Mouse (Mus musculus) forebrain, embryonic 16.5 days (tissue): Measurements from ENCODE around the gene Cort. TPM values are rescaled to one million over a fixed set of nuclear protein-coding genes. Genes with fewer than 3 reads are reported as not detected.

Source experiments
- ATAC-seq: fragments of 200-750 bp; cut with Nextera tagmentation; 2 replicates; pipeline ENCODE4 v1.8.0; 2017; ENCODE audit warnings: mild to moderate bottlenecking, moderate library complexity
- H3K27ac ChIP-seq: fragments of 300-500 bp; sonication (generic); 2 replicates; pipeline ENCODE4 v1.5.1; 2014; ENCODE audit warnings: low read length, control low read depth
- H3K27me3 ChIP-seq: fragments of 300-500 bp; sonication (generic); replicated peaks from 2 replicates; pipeline ENCODE4 v1.6.1; 2014; ENCODE audit warnings: low read length; ENCODE audit not compliant: control insufficient read depth, insufficient read depth
- H3K36me3 ChIP-seq: fragments of 300-500 bp; sonication (generic); 2 replicates; pipeline ENCODE4 v1.6.1; 2014; ENCODE audit not compliant: control insufficient read depth, insufficient read depth
- H3K4me1 ChIP-seq: fragments of 300-500 bp; sonication (generic); replicated peaks from 2 replicates; pipeline ENCODE4 v1.6.1; 2014; ENCODE audit warnings: low read length; ENCODE audit not compliant: control insufficient read depth, insufficient read depth
- H3K4me2 ChIP-seq: fragments of 300-500 bp; sonication (generic); 2 replicates; pipeline ENCODE4 v1.6.1; 2014; ENCODE audit warnings: mild to moderate bottlenecking, low read length, control low read depth
- H3K4me3 ChIP-seq: fragments of 300-500 bp; sonication (generic); replicated peaks from 2 replicates; pipeline ENCODE4 v1.5.1; 2014; ENCODE audit warnings: mild to moderate bottlenecking, low read length, control low read depth
- H3K9ac ChIP-seq: fragments of 300-500 bp; sonication (generic); replicated peaks from 2 replicates; pipeline ENCODE4 v1.6.1; 2014; ENCODE audit warnings: low read depth, low read length, control low read depth
- H3K9me3 ChIP-seq: fragments of 300-500 bp; sonication (generic); 2 replicates; pipeline ENCODE4 v1.6.1; 2016; ENCODE audit warnings: low read length; ENCODE audit not compliant: control insufficient read depth
- WGBS: fragments of 180-500 bp; shearing (Covaris S2); extraction: QIAGEN DNeasy Blood & Tissue Kit; methylation state at CpG from one replicate; pipeline ENCODE4 v1.1.7; 2014; 5-methylcytosine and 5-hydroxymethylcytosine counted together
- polyA plus RNA-seq: library from polyadenylated mRNA; unstranded; fragments of >200 nt; fragmentation: Nextera tagmentation; extraction: Ambion mirVana; gene quantifications from 2 replicates; pipeline ENCODE4 v1.2.1, GENCODE M21; 2015

Gene Cort
- polyA plus RNA-seq, 1 experiment from 2014 or later: 1.8 TPM

DNA sequence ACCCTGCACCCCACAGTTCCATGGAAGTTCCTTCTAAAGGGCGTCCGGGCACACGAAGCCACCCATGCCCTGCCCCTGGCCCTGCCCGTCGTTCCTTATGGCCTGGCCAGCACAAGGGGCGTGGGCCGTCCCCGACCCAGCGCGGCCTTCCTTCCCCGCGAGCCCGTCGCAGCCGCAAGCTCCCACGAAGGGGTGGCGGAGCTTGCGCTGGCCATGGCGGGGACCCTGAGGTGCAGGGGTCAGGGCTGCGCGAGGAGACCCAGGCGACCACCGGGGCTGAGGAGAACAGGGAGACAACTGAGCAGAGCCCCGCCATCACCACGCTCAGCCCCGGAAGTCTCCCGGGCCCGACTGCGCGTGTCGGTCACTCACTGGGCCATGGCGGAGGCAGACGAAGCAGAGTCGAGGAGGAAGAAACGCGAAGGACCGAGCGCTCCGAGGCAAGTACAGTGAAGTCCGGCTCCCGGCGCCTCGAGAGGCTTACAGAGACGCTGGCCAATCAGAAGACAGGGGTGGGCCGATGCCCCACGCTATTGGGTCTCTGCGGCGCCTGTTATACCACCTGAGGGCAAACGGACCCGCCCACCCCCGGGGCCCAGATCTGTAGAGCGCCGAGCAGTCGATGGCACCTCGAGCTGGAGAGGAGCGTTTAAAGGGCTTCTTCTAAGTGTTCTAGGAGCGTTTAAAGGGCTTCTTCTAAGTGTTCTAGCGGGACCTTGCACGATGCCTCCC lies 39.8 kb upstream of the Cort start, which contains the start of gene Pgd:
TSS of gene Pgd (minus strand) at position 557 of the 732 bp plus-strand sequence.
- Histone ChIP-seq H3K27me3 (no peaks in the 10 kb centered on the region), H3K4me1 (peaks cover 11% of the 10 kb centered on the region), H3K4me2 (peak within 1 kb of the TSS; percentile 99), H3K4me3 (peak within 1 kb of the TSS; percentile 93), H3K9ac (peak within 1 kb of the TSS; percentile 83), H3K27ac (peak within 1 kb of the TSS; percentile 67), H3K36me3 (peaks cover 2% of the 10 kb centered on the region; the same call in 1 of the 2 replicates), H3K9me3 (no peaks in the 10 kb centered on the region)
- WGBS: under 1% methylated on average over 59 of the region's 59 CpGs
- ATAC-seq: peak; percentile 100

DNA sequence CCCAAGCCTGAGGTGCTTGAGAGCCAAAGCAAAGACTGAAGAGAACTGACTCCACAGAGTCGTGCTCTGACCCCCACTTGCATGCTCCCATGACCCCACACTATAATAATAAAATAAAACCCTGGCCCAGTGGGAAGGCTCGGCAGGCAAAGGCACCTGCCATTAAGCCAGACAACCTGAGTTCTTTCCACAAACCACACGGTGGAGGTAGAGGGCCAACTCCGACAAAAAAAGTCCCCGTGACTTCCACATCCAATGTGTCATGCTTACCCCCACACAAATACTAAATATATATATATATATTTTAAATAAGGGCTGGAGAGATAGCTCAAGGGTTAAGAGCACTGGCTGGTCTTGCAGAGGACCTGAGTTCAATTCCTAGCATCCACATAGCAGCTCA lies 37.6 kb upstream of the Cort start:
- peaks cover 5% of the 10 kb centered on the region for H3K36me3 ChIP-seq
- H3K4me1 ChIP-seq: peaks cover 11% of the 10 kb centered on the region
- no peak overlapping the region for H3K4me2 ChIP-seq
- H3K9me3 ChIP-seq: no peaks in the 10 kb centered on the region
- no peaks in the 10 kb centered on the region for H3K27me3 ChIP-seq
- no peak overlapping the region for H3K9ac ChIP-seq
- H3K4me3 ChIP-seq: no peak overlapping the region
- no peak overlapping the region for H3K27ac ChIP-seq
- WGBS: 60% methylated on average over 5 of the region's 5 CpGs
- no peak for ATAC-seq

DNA sequence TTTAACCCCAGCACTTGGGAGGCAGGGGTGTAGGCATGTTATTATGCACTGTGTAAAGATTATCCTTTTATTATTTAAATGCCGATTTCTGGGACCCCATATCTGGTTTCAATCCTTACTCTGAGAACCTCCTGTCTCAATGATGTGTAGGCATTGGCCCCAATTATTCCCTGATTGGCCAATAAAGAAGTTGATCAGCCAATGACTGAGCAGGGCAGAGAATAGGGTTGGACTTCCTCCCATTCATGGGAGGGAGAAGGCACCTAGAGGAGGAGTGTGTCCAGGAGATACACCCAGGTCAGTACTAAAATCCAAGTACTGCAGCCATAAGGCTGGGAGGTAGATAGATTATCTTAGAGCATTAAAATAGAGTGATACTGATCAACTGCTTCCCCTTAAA lies 36.6 kb upstream of the Cort start:
- ATAC-seq: no peak
- H3K27me3 ChIP-seq: no peaks in the 10 kb centered on the region
- peaks cover 11% of the 10 kb centered on the region for H3K4me1 ChIP-seq
- no peak overlapping the region for H3K9ac ChIP-seq
- no peak overlapping the region for H3K4me2 ChIP-seq
- H3K4me3 ChIP-seq: no peak overlapping the region
- peaks cover 7% of the 10 kb centered on the region for H3K36me3 ChIP-seq
- no peak overlapping the region for H3K27ac ChIP-seq
- no peaks in the 10 kb centered on the region for H3K9me3 ChIP-seq
- WGBS: 45% methylated on average over 1 of the region's 1 CpGs

DNA sequence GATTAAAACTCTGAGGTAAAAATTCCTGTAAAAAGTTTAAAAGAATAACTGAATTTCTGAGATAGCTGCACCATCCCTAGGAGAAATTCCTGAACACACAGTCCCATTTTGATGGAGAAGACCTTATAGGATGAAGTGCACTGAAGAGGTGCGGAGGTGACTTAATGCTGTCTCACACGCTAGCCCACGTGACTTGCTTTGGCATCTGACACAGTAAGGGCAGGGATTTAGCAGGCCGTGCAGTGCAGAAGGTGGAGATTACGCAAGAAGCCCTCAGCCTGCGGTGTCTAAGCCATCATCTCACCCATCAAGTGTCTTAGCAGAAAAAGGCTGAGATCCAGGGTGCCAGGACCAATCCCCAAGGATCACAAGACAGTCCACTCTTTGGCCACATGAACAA lies 34.6 kb upstream of the Cort start:
- H3K27me3 ChIP-seq: no peaks in the 10 kb centered on the region
- peaks cover 11% of the 10 kb centered on the region for H3K4me1 ChIP-seq
- H3K36me3 ChIP-seq: peaks cover 18% of the 10 kb centered on the region
- H3K9me3 ChIP-seq: no peaks in the 10 kb centered on the region
- WGBS: 94% methylated on average over 6 of the region's 6 CpGs
- H3K4me3 ChIP-seq: no peak overlapping the region
- H3K4me2 ChIP-seq: no peak overlapping the region
- ATAC-seq: no peak
- H3K27ac ChIP-seq: no peak overlapping the region
- no peak overlapping the region for H3K9ac ChIP-seq

DNA sequence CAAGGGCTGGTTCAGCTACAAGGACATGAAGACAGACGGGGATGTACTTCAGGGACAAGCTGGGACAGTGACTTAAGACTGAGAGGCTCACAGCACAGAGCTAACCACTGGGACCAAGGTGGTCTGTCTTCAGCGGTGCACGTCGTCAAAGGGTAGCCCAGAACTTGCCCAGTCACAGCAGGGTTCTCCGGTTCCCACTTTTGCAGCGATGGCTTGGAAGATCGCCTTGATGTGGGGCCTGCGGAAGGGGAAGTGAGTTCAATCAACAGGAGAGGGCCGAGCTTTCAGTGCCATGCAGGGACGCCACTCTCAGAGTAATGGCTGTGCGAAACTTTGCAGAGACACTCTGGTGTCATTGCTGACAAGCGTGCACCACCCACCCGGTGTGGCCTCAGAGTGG lies 33.3 kb upstream of the Cort start:
- Histone ChIP-seq H3K27me3 (no peaks in the 10 kb centered on the region), H3K9ac (no peak overlapping the region), H3K4me1 (no peaks in the 10 kb centered on the region; the same call in 1 of the 2 replicates), H3K36me3 (peaks cover 29% of the 10 kb centered on the region), H3K4me2 (no peak overlapping the region), H3K27ac (no peak overlapping the region), H3K4me3 (no peak overlapping the region), H3K9me3 (no peaks in the 10 kb centered on the region)
- ATAC-seq: no peak
- 94% methylated on average over 13 of the region's 13 CpGs for WGBS

DNA sequence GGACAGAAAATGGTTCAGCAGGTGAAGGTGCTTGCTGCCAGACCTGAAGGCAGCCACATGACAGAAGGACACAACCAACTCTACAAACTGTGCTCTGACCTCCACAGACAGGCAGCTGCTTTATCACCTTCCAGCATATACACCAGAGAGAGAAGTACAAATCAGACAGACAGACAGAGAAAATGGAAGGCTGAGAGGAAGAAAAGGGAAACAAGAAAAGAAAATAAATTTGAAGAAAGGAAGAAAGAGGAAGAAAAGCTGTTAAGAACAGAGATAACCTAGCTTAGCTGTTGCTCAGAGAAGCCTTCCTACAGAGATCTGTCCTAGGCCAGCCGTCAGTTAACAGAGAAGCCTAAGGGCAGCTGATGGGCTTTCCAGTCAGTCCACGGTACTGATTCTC lies 32.6 kb upstream of the Cort start:
- Histone ChIP-seq H3K4me3 (no peak overlapping the region), H3K27ac (no peak overlapping the region), H3K9ac (no peak overlapping the region), H3K27me3 (no peaks in the 10 kb centered on the region), H3K36me3 (peaks cover 31% of the 10 kb centered on the region), H3K4me2 (no peak overlapping the region), H3K9me3 (no peaks in the 10 kb centered on the region), H3K4me1 (no peaks in the 10 kb centered on the region)
- no peak for ATAC-seq
- 80% methylated on average over 2 of the region's 2 CpGs for WGBS

DNA sequence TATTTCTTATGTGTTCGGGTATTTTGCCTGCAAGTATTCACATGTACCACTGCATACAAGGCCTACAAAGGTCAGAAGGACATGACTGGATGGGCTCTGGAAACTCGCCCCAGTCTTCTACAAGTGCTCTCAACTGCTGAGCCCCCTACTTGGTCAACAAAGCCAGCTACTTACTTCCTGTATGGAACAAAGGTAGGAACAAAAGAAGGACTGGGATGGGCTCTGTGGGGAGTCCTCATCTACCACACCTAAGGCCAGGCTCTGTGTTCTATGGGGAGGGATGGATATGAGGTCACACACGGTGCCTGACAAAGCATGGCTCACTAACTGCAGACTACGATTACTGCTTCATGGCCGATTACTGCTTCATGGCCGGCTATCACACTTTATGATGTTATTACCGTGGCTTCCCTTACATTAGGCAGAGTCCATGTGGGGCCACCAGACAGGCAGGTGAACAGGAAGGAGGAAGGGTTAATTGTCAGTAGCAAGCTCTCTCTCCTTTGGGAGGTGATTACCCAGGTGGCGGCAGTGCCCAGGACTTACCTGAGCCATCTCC lies 30.9 kb upstream of the Cort start:
- no peak overlapping the region for H3K4me3 ChIP-seq
- no peaks in the 10 kb centered on the region for H3K4me1 ChIP-seq
- H3K9me3 ChIP-seq: no peaks in the 10 kb centered on the region
- H3K27me3 ChIP-seq: no peaks in the 10 kb centered on the region
- peaks cover 39% of the 10 kb centered on the region for H3K36me3 ChIP-seq
- 87% methylated on average over 8 of the region's 8 CpGs for WGBS
- H3K27ac ChIP-seq: no peak overlapping the region
- no peak overlapping the region for H3K9ac ChIP-seq
- no peak overlapping the region for H3K4me2 ChIP-seq
- ATAC-seq: no peak

DNA sequence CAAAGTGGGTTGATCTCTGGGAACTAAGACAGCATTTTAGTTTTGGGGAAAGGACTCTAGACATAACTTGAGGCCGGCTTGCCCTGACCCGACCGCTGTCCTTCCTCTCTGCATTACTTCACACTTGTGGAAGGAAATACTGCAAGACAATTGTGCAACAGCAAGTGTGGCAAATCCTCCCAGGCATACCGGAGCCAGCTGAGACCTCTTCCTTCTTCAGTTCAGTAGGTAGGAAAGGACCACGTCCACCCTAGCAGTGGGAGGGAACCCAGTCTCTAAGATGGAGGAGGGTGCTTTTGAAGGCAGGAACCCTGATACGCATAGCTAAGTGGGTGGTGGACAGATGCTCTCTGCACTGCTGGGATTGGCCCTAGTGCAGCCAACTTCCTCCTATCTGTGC lies 29.1 kb upstream of the Cort start:
- Histone ChIP-seq H3K9me3 (no peaks in the 10 kb centered on the region), H3K4me2 (no peak overlapping the region), H3K27ac (no peak overlapping the region), H3K9ac (no peak overlapping the region), H3K4me3 (no peak overlapping the region), H3K4me1 (no peaks in the 10 kb centered on the region), H3K27me3 (no peaks in the 10 kb centered on the region), H3K36me3 (peaks cover 42% of the 10 kb centered on the region)
- ATAC-seq: no peak
- 94% methylated on average over 6 of the region's 6 CpGs for WGBS

DNA sequence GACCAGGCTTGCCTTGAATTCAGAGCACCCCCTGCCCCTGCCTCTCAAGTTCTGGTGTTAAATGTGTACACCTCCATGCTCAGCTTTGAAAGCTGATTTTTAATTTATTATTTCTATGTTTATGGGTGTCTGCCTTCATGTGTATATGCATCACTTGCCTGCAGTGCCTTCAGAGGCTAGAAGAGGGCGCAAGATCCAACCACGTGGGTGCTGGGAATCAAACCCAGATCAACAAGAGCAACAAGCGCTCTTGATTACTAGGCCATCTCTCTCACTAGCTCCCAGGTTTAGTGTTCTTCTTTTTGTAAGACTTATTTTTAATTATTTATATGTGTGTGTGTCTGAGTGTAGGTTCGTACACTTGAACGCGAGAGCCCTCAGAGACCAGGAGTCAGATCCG lies 28.3 kb upstream of the Cort start:
- ATAC-seq: no peak
- Histone ChIP-seq H3K9ac (no peak overlapping the region), H3K9me3 (no peaks in the 10 kb centered on the region), H3K27ac (no peak overlapping the region), H3K4me1 (no peaks in the 10 kb centered on the region), H3K27me3 (no peaks in the 10 kb centered on the region), H3K4me2 (no peak overlapping the region), H3K4me3 (no peak overlapping the region), H3K36me3 (peaks cover 45% of the 10 kb centered on the region)
- WGBS: 97% methylated on average over 7 of the region's 7 CpGs
